Mouse (Mus musculus) T-cell, adult 2 months (primary cell): Measurements from ENCODE around the gene Gm8251.
A peak's percentile ranks its signal among the peaks of the same experiment; 100 is the strongest.
"Not testable (repeated sequence)": the region's sequence is repeated elsewhere in the genome, so short reads cannot be mapped to it uniquely, and the experiment has no call there.

Experiments
- DNase-seq: peaks from one replicate; pipeline ENCODE4 v3.0.0; 2022; ENCODE audit warnings: low spot score

Gene Gm8251

DNA sequence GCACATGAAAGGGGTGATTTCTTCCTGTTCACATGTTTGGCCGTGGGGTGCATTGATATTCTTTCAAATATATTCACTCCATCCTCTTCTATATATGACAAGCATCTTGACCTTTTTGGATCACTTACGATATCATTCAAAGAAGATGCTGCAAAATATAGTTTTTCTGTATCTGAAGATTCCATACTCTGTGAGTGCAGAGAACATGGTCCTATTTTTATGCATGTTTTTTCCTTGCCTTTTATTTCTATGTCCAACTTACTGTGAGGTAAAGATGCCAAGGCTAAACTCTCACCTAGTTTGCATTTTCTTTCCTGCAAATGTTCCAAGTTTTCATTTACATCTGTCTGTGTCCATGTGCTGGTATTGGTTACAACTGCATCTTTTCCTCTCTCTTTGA lies at the start of gene Gm8251:
TSS of gene Gm8251 (minus strand) at position 101 of the 400 bp plus-strand sequence.
- no peak for DNase-seq

DNA sequence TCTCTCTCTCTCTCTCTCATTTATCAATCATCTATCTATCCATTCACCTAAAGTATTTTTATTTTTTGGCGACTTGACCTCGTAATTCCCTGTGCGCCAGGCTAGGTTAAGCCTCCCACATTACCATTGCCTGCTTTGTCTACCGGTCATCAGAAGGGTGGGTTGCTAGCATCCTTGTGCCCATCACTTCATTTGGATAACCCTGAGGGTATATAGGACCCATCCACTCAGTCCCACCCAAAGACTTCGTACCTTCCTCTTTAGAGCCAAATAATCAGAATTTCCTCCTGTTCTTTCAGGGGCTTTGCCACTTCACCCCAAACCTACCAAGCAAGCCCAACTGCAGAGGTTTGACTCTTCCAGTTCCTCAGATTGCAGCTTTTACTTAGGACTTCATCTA lies 41.2 kb upstream of the Gm8251 start:
- DNase-seq: no peak

GRCm38 (mm10) chr1:44102259-44102717 lies 40.6 kb upstream of the Gm8251 start, which contains the start of gene Tex30:
Gene Tex30 (minus strand): TSS chr1:44102441.
- peak; percentile 91 for DNase-seq

DNA sequence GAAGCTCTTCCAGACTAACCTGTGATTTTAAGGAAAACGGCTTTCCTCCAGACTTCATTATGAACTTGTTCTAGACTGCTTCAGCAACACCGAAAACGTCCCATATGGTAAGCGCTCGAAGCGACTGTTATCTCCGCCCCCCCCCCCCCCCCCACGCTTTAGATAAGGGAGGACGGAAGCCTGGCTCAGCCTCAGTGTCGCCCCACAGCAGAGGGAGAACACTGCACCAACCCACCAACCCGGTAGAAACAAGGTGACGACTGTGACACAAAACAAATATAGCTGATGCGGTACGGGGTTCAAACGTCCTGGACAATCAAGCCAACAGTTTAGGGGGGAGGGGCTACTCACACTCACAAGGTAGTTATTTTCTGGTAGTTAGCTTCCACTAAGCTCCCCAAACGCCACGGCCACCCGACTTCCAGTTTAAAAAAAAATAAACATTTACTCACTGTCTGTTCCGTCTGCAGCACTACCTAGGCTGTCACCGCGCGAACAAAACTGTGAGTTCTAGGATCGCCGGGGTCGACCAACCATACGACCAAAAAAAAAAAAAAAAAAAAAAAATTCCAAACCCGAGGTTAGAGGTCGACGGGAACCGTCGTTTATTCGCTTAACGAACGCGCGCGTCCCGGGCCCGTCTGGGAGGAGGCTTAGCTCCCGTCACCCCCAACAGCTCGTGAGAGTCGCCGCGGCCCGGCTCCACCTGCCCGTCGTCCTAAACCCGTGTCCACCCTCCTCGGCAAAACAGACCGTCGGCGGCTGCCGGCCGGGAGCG lies 39.9 kb upstream of the Gm8251 start:
- DNase-seq: peak; percentile 66

DNA sequence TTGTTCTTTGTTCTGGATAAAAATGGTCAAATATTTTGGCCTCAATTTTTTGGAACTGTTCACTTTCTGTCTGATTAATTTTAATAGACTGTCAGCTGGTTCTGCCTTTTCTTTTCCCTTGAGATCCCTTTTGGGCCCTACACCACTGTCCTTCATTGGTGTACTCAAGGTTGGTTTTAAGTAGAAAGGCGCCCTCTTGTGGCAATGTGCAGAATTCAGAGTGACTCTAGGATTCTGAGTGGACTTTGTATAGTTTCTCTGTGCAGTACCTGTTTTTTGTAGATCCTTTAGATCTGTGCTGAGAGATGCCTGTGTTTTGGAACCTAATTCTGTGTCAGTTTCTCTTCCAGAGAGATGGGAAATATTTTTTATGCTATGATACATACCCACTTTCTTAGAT lies 2.9 kb upstream of the Gm8251 start:
- DNase-seq: peak; percentile 57

DNA sequence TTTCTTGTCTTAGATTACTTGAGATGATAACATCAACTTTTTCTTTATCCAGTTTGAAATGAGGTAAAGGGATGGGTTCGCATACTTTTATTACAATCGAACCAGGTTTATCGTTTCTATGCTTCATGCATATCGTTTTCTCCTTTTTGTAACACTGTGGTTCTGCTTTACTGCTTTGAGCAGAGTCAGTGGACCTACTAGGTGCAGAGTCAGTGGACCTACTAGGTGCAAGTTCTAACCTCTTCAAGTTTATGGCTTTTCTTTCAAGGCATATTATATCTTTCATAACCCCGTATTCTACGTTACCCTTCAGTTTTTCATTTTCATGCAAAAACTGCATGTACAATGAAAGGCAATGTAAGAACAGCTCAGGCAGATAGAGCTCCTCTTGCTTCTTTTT lies 1.7 kb upstream of the Gm8251 start:
- DNase-seq: no peak

- no peak for DNase-seq
Measured at GRCm38 (mm10) chr1:44057805-44058204, 3.9 kb downstream of the Gm8251 start.

GRCm38 (mm10) chr1:44046556-44046955 lies 15.2 kb downstream of the Gm8251 start:
- no peak for DNase-seq

- not testable (repeated sequence) for DNase-seq
Measured at GRCm38 (mm10) chr1:44045689-44046088, 16.0 kb downstream of the Gm8251 start.

- no peak for DNase-seq
Measured at GRCm38 (mm10) chr1:44042555-44042915, 19.2 kb downstream of the Gm8251 start.

DNA sequence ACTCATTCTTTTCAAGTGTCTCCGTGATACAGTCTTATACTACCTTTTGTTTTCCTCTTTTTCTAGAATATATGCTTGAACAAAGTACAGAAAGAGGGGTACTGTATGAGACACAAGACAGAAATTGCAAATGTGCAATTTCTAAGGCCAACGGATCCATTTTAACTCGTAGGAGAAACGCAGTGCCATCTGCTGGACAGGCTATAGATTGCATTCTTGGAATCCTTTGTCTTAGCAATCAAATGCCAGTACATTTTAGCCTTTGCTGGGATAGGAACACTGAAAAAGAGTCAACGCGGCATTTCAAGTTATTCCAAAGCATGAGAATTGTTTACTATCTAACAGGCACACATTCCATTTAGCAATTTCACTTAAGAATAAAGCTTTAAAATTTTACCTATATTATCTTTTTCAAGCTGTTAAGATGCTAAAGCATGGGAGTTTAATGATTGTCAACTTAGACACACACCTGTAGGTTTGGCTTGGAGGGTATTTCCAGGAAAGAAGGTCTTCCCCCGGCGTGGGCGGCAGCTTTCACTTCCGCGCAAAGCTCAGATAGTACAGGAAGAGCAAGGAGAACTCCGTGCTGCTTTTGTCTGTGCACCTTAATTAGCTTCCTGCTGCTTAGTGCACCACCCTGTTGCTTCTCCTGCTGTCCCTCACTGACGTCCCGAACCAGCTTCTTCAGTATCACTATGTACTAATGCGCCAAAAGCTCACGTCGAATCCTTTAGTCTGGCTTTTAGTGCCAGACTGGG lies 19.8 kb downstream of the Gm8251 start:
- DNase-seq: peak; percentile 66

GRCm38 (mm10) chr1:44032948-44033347 lies 28.8 kb downstream of the Gm8251 start:
- no peak for DNase-seq

- DNase-seq: no peak
Measured at GRCm38 (mm10) chr1:44032213-44032612, 29.5 kb downstream of the Gm8251 start.

- DNase-seq: no peak
Measured at GRCm38 (mm10) chr1:44027651-44028050, 34.1 kb downstream of the Gm8251 start.

DNA sequence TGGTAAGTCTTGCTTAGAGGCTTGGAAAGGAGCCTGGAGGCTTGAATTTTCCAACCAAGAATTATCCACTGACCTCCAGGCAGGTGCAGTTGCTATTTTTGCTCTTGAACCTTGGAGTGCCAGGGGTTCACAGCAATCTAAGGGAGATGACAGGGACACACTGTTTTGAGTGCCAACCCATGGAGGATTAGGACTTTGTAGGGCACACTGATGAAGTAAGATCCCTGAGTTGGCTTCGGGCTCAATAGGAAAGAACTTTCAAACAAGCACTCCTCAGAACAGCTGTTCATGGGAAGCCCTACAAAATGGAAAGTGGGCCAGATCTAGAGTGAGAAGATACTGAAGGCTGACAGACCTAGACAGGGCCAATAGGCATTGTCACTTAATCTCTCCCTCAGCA lies 39.1 kb downstream of the Gm8251 start:
- no peak for DNase-seq

DNA sequence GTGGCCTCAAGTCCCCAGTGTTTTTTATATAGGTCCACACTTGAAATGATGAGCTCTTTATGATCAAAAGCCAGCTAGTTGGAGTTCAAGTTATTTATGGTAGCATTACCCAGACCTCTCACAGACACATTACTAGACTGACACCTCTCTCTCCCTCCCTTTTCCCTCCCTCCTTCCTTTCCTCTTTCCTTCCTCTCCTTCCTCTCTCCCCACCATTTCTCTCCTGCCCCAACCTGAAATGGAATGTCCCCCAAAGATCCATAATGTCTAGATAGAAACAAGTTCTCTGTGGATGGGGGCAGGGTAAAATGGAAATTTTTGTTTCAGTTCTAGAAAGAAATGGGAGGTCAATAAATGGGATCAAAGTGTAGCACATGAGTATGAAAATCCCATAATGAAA lies 41.8 kb downstream of the Gm8251 start, which contains the start of gene Mettl21c:
TSS of gene Mettl21c (minus strand) at position 101 of the 400 bp plus-strand sequence.
- no peak for DNase-seq

DNA sequence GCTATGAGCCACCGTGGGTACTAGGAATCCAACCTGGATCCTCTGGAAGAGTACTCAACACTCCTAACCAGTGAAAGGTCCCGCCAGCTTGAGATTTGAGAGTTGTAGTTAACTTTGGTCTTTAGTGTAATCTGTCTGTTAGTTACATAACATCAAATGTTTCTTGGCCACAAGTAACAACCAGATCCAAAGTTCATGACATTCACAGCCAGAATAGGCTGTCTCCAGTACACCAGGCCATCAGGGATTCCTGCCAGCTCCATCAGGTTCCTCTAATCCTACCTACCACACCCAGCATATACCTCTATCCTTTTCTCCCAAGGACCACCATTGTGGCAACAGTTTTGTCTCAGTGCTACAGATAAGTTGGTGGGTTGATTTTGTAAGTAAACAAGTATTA lies 46.2 kb downstream of the Gm8251 start:
- DNase-seq: no peak
